Mouse (Mus musculus) lung, postnatal 0 days (tissue): ENCODE results near the gene Chd9.

ENCODE experiments used
- CTCF ChIP-seq: IDR thresholded peaks from 2 replicates; pipeline ENCODE4 v1.5.1; 2016; ENCODE audit warnings: antibody characterized with exemption, mild to moderate bottlenecking
- EP300 ChIP-seq: IDR thresholded peaks from 2 replicates; pipeline ENCODE4 v1.6.1; 2016; ENCODE audit warnings: antibody characterized with exemption, mild to moderate bottlenecking, control low read depth

GRCm38 (mm10) chr8:90799473-90799872, 28.7 kb upstream of the Chd9 start:
- TF ChIP-seq CTCF (no peak), EP300 (no peak)
